Mouse (Mus musculus) ES-E14 (cell line): ENCODE measurements around the gene Sf3a1. TPM values are rescaled to one million over a fixed set of nuclear protein-coding genes. Genes with fewer than 3 reads are reported as not detected.
A peak's percentile ranks its signal among the peaks of the same experiment; 100 is the strongest.

ENCODE experiments used
- DNase-seq: peaks from one replicate; pipeline ENCODE4 v3.0.0-alpha.2; 2013; ENCODE audit warnings: low read depth, low spot score
- H3K27ac ChIP-seq: 2 replicates; pipeline ENCODE4 v1.5.1; 2012; ENCODE audit warnings: low read depth, mild to moderate bottlenecking, low read length, moderate library complexity, mixed read lengths; ENCODE audit not compliant: poor library complexity, insufficient read depth, severe bottlenecking
- H3K36me3 ChIP-seq: 2 replicates; pipeline ENCODE4 v1.6.1; 2012; ENCODE audit warnings: mild to moderate bottlenecking, low read length, moderate library complexity, mixed read lengths; ENCODE audit not compliant: control insufficient read depth, poor library complexity, insufficient read depth, severe bottlenecking
- H3K4me1 ChIP-seq, 2 experiments: fragments of 150-350 bp in 1 of 2; sonication (generic) in 1 of 2; 2 replicates each; pipeline ENCODE4 v1.6.1; 2012; ENCODE audit warnings: low read length in 2 of 2, mild to moderate bottlenecking in 1 of 2, mixed read lengths in 1 of 2; ENCODE audit not compliant: control insufficient read depth in 2 of 2, insufficient read depth in 2 of 2, poor library complexity in 1 of 2
- H3K4me3 ChIP-seq, 2 experiments: fragments of 150-350 bp in 1 of 2; sonication (generic) in 1 of 2; 2 replicates each; pipeline ENCODE4 v1.5.1; 2012; ENCODE audit warnings: low read length in 2 of 2, low read depth in 1 of 2, mild to moderate bottlenecking in 1 of 2, mixed read lengths in 1 of 2; ENCODE audit not compliant: insufficient read depth in 1 of 2, poor library complexity in 1 of 2, severe bottlenecking in 1 of 2
- H3K9ac ChIP-seq: 2 replicates; pipeline ENCODE4 v1.6.1; 2012; ENCODE audit warnings: low read depth, mild to moderate bottlenecking, low read length, mixed read lengths; ENCODE audit not compliant: poor library complexity, insufficient read depth, severe bottlenecking
- H3K9me3 ChIP-seq: fragments of 150-350 bp; sonication (generic); 2 replicates; pipeline ENCODE4 v1.6.1; 2012; ENCODE audit warnings: low read depth, mild to moderate bottlenecking, low read length; ENCODE audit not compliant: control insufficient read depth, insufficient read depth
- CHD2 ChIP-seq: IDR thresholded peaks from 2 replicates; pipeline ENCODE4 v1.6.1; 2014; ENCODE audit warnings: mild to moderate bottlenecking, low read depth, low read length, inconsistent platforms
- HCFC1 ChIP-seq: IDR thresholded peaks from 2 replicates; pipeline ENCODE4 v1.6.1; 2012; ENCODE audit warnings: low read length, inconsistent platforms, borderline replicate concordance; ENCODE audit not compliant: insufficient read depth
- MAFK ChIP-seq: IDR thresholded peaks from 2 replicates; pipeline ENCODE4 v1.6.1; 2014; ENCODE audit warnings: mild to moderate bottlenecking, low read depth, low read length, inconsistent platforms; ENCODE audit not compliant: insufficient read depth
- ZC3H11A ChIP-seq: IDR thresholded peaks from 2 replicates; pipeline ENCODE4 v1.6.1; 2012; ENCODE audit warnings: low read depth, mild to moderate bottlenecking, inconsistent platforms, low read length, borderline replicate concordance
- ZNF384 ChIP-seq: IDR thresholded peaks from 2 replicates; pipeline ENCODE4 v1.6.1; 2012; ENCODE audit warnings: low read depth, low read length, inconsistent platforms
- in situ Hi-C, 2 experiments: fragments of 600-800 bp; cut with MboI; formaldehyde crosslinking; loops; one replicate each; pipeline ENCODE4 v1.15.1; 2025; ENCODE audit warnings: low sequenced_read_pairs in 2 of 2, inconsistent platforms in 1 of 2; ENCODE audit not compliant: unreplicated experiment in 2 of 2
- total RNA-seq: library from RNA; depleted of rRNA; stranded (reverse); fragments of 300-350 nt; gene quantifications from 2 replicates; pipeline ENCODE4 v1.2.3, GENCODE M21; 2012

Sf3a1 gene
- total RNA-seq, 1 experiment, result 57.4 TPM

DNA sequence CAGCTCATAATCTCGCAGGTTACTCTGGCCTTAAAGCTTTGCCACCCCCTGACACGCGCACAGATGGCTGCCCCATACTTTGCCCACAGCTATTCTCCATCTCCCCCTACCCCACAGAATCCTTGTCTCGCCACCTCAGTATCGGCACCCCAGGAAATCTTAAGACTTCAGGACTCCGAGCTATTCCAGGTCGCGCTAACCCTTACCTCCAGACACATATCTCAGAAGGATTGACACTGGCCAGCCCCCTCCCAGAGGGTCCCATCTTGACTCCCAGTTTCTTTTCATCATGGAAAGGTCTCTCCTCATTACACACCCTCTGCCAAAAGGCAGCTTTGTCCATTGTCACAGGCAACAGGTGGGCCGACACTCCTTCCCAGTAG is 27.2 kb downstream of the Sf3a1 start:
- peaks cover 0 to 4% of the 10 kb centered on the region in 2 experiments; a peak in 1 of 4 replicates for H3K4me1 ChIP-seq
- H3K36me3 ChIP-seq, result peaks cover 10% of the 10 kb centered on the region
- TF ChIP-seq CHD2, result no peak
- TF ChIP-seq HCFC1, result no peak
- no peak for TF ChIP-seq MAFK
- TF ChIP-seq ZC3H11A, result no peak
- TF ChIP-seq ZNF384, result no peak
- no peak for DNase-seq
- no peaks in the 10 kb centered on the region for H3K9me3 ChIP-seq
- peak overlapping the region; percentile 88 to 98 for H3K4me3 ChIP-seq
- H3K27ac ChIP-seq, result no peak overlapping the region
- in situ Hi-C loops, result no loop called here
- H3K9ac ChIP-seq, result peak overlapping the region; percentile 92

DNA sequence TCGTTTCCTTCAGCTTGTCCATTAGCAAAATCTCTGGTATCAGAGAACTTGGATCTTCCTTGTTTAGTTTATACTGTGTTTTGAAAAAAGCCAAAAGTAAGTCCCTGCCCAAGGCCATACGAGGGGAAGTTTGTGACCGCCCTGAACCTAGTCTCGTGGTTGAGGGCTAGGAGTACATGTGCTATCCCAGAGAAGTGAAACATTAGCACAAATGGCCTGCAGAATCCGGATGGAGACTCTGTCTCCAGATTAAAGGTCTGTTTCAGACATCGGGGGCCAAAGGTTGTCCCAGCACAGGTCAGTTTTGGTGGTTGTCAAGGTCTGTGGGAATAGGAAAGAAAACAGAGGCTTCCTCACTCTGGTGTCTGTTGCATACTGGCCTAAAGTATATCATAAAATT is 29.0 kb downstream of the Sf3a1 start:
- Histone ChIP-seq H3K9me3 (no peaks in the 10 kb centered on the region), H3K4me1 (peaks cover 0 to 4% of the 10 kb centered on the region in 2 experiments; a peak in 1 of 4 replicates), H3K9ac (no peak overlapping the region), H3K4me3 (no peak overlapping the region), H3K36me3 (peaks cover 4% of the 10 kb centered on the region; the same call in 1 of the 2 replicates), H3K27ac (no peak overlapping the region)
- TF ChIP-seq CHD2 (no peak), HCFC1 (no peak), ZNF384 (no peak), MAFK (no peak), ZC3H11A (no peak)
- in situ Hi-C loops, result no loop called here
- no peak for DNase-seq

GRCm38 (mm10) chr11:4190677-4191076 is 30.5 kb downstream of the Sf3a1 start:
- no peaks in the 10 kb centered on the region for H3K9me3 ChIP-seq
- in situ Hi-C loops, result no loop called here
- peaks cover 4% of the 10 kb centered on the region; the same call in 1 of the 2 replicates for H3K36me3 ChIP-seq
- no peak overlapping the region for H3K9ac ChIP-seq
- no peak overlapping the region for H3K27ac ChIP-seq
- TF ChIP-seq MAFK (no peak), HCFC1 (no peak), CHD2 (no peak), ZC3H11A (no peak), ZNF384 (no peak)
- H3K4me3 ChIP-seq, result no peak overlapping the region
- no peak for DNase-seq
- peaks cover 0 to 4% of the 10 kb centered on the region in 2 experiments; a peak in 1 of 4 replicates for H3K4me1 ChIP-seq

- no peak for TF ChIP-seq HCFC1
- no peak for TF ChIP-seq ZC3H11A
- no peak for TF ChIP-seq ZNF384
- TF ChIP-seq CHD2, result no peak
- TF ChIP-seq MAFK, result no peak
- in situ Hi-C loops, result no loop called here
- Histone ChIP-seq H3K27ac (no peak overlapping the region), H3K9ac (no peak overlapping the region), H3K36me3 (peaks cover 4% of the 10 kb centered on the region; the same call in 1 of the 2 replicates), H3K4me3 (no peak overlapping the region), H3K4me1 (peaks cover 3 to 5% of the 10 kb centered on the region in 2 experiments; a peak in 2 of 4 replicates), H3K9me3 (no peaks in the 10 kb centered on the region)
- no peak for DNase-seq
These were observed 32.6 kb downstream of the Sf3a1 start for GRCm38 (mm10) chr11:4192757-4193156.

DNA sequence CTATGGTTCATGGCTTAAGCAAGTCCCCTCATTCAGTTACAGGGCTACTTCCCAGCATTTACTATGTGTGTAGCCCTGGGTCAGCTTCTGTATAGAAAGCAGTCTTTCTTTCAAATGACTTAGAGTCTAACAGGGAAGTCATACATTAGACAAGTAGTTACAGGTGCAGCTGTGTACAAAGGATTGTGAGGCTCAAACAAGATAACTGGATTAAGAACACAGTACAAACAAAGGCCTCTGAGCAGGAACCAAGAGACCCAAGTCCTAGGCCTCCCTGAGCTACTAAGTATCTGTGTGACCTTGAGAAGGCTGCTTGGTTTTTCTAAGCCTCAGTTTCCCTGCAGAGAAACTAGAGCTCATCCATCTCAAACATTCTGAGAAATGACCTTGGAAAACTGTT is 33.3 kb downstream of the Sf3a1 start:
- in situ Hi-C loops, result no loop called here
- no peak for DNase-seq
- Histone ChIP-seq H3K9me3 (no peaks in the 10 kb centered on the region), H3K27ac (no peak overlapping the region), H3K4me3 (no peak overlapping the region), H3K36me3 (peaks cover 4% of the 10 kb centered on the region; the same call in 1 of the 2 replicates), H3K4me1 (peaks cover 3 to 5% of the 10 kb centered on the region in 2 experiments; a peak in 2 of 4 replicates), H3K9ac (no peak overlapping the region)
- TF ChIP-seq ZC3H11A (no peak), MAFK (no peak), CHD2 (no peak), ZNF384 (no peak), HCFC1 (no peak)
